Mouse (Mus musculus): ENCODE data around the gene Apbb1. TPM values are rescaled to one million over a fixed set of nuclear protein-coding genes. Genes with fewer than 3 reads are reported as not detected.

The Apbb1 gene
- polyA plus RNA-seq, 1 experiment from 2014 or later: 300 TPM

- peak; percentile 25; the same call in 1 of the 2 replicates for ATAC-seq
- no peak overlapping the region for H3K4me2 ChIP-seq (ENCODE audit: low read length)
- WGBS: 46% methylated on average over 6 of the region's 6 CpGs
- H3K27ac ChIP-seq (ENCODE audit: low read length): no peak overlapping the region
- H3K27me3 ChIP-seq (replicated peaks; ENCODE audit: control insufficient read depth, insufficient read depth, low read length): no peaks in the 10 kb centered on the region
- no peak overlapping the region for H3K9ac ChIP-seq (replicated peaks; ENCODE audit: low read depth, low read length)
- H3K36me3 ChIP-seq (ENCODE audit: control insufficient read depth, insufficient read depth): no peaks in the 10 kb centered on the region
- no peak overlapping the region for H3K4me3 ChIP-seq (replicated peaks; ENCODE audit: low read length)
- no peaks in the 10 kb centered on the region for H3K9me3 ChIP-seq (ENCODE audit: control insufficient read depth, low read length)
- peaks cover 3% of the 10 kb centered on the region; the same call in 1 of the 2 replicates for H3K4me1 ChIP-seq (replicated peaks; ENCODE audit: control insufficient read depth, insufficient read depth, low read length)
Observed at GRCm38 (mm10) chr7:105549035-105549434, 32.4 kb downstream of the Apbb1 start.

GRCm38 (mm10) chr7:105547970-105548369 is 33.5 kb downstream of the Apbb1 start:
- ATAC-seq: no peak
- no peaks in the 10 kb centered on the region for H3K4me1 ChIP-seq (replicated peaks; ENCODE audit: control insufficient read depth, insufficient read depth, low read length)
- no peak overlapping the region for H3K4me3 ChIP-seq (replicated peaks; ENCODE audit: low read length)
- no peaks in the 10 kb centered on the region for H3K36me3 ChIP-seq (ENCODE audit: control insufficient read depth, insufficient read depth)
- H3K9ac ChIP-seq (replicated peaks; ENCODE audit: low read depth, low read length): no peak overlapping the region
- H3K27ac ChIP-seq (ENCODE audit: low read length): no peak overlapping the region
- no peaks in the 10 kb centered on the region for H3K27me3 ChIP-seq (replicated peaks; ENCODE audit: control insufficient read depth, insufficient read depth, low read length)
- H3K9me3 ChIP-seq (ENCODE audit: control insufficient read depth, low read length): no peaks in the 10 kb centered on the region
- no peak overlapping the region for H3K4me2 ChIP-seq (ENCODE audit: low read length)
- 87% methylated on average over 7 of the region's 7 CpGs for WGBS

- Histone ChIP-seq H3K4me3 (replicated peaks; ENCODE audit: low read length) (no peak overlapping the region), H3K4me2 (ENCODE audit: low read length) (no peak overlapping the region), H3K4me1 (replicated peaks; ENCODE audit: control insufficient read depth, insufficient read depth, low read length) (no peaks in the 10 kb centered on the region), H3K36me3 (ENCODE audit: control insufficient read depth, insufficient read depth) (no peaks in the 10 kb centered on the region), H3K9ac (replicated peaks; ENCODE audit: low read depth, low read length) (no peak overlapping the region), H3K9me3 (ENCODE audit: control insufficient read depth, low read length) (no peaks in the 10 kb centered on the region), H3K27me3 (replicated peaks; ENCODE audit: control insufficient read depth, insufficient read depth, low read length) (no peaks in the 10 kb centered on the region), H3K27ac (ENCODE audit: low read length) (no peak overlapping the region)
- 77% methylated on average over 8 of the region's 8 CpGs for WGBS
- no peak for ATAC-seq
Observed at GRCm38 (mm10) chr7:105545986-105546385, 35.5 kb downstream of the Apbb1 start.

- no peaks in the 10 kb centered on the region for H3K9me3 ChIP-seq (ENCODE audit: control insufficient read depth, low read length)
- H3K9ac ChIP-seq (replicated peaks; ENCODE audit: low read depth, low read length): no peak overlapping the region
- H3K4me2 ChIP-seq (ENCODE audit: low read length): no peak overlapping the region
- H3K27me3 ChIP-seq (replicated peaks; ENCODE audit: control insufficient read depth, insufficient read depth, low read length): no peaks in the 10 kb centered on the region
- no peak overlapping the region for H3K4me3 ChIP-seq (replicated peaks; ENCODE audit: low read length)
- H3K27ac ChIP-seq (ENCODE audit: low read length): no peak overlapping the region
- H3K36me3 ChIP-seq (ENCODE audit: control insufficient read depth, insufficient read depth): no peaks in the 10 kb centered on the region
- no peak for ATAC-seq
- H3K4me1 ChIP-seq (replicated peaks; ENCODE audit: control insufficient read depth, insufficient read depth, low read length): no peaks in the 10 kb centered on the region
- 79% methylated on average over 3 of the region's 3 CpGs for WGBS
Observed at GRCm38 (mm10) chr7:105534162-105534561, 47.3 kb downstream of the Apbb1 start.

GRCm38 (mm10) chr7:105528094-105528493 is 53.4 kb downstream of the Apbb1 start:
- 82% methylated on average over 4 of the region's 4 CpGs for WGBS
- no peak overlapping the region for H3K9ac ChIP-seq (replicated peaks; ENCODE audit: low read depth, low read length)
- H3K36me3 ChIP-seq (ENCODE audit: control insufficient read depth, insufficient read depth): no peaks in the 10 kb centered on the region
- ATAC-seq: no peak
- no peaks in the 10 kb centered on the region for H3K4me1 ChIP-seq (replicated peaks; ENCODE audit: control insufficient read depth, insufficient read depth, low read length)
- no peaks in the 10 kb centered on the region for H3K9me3 ChIP-seq (ENCODE audit: control insufficient read depth, low read length)
- no peak overlapping the region for H3K27ac ChIP-seq (ENCODE audit: low read length)
- H3K4me2 ChIP-seq (ENCODE audit: low read length): no peak overlapping the region
- no peaks in the 10 kb centered on the region for H3K27me3 ChIP-seq (replicated peaks; ENCODE audit: control insufficient read depth, insufficient read depth, low read length)
- no peak overlapping the region for H3K4me3 ChIP-seq (replicated peaks; ENCODE audit: low read length)

GRCm38 (mm10) chr7:105527306-105527937 is 54.0 kb downstream of the Apbb1 start:
- Histone ChIP-seq H3K9ac (replicated peaks; ENCODE audit: low read depth, low read length) (no peak overlapping the region), H3K4me2 (ENCODE audit: low read length) (no peak overlapping the region), H3K4me1 (replicated peaks; ENCODE audit: control insufficient read depth, insufficient read depth, low read length) (no peaks in the 10 kb centered on the region), H3K36me3 (ENCODE audit: control insufficient read depth, insufficient read depth) (no peaks in the 10 kb centered on the region), H3K27me3 (replicated peaks; ENCODE audit: control insufficient read depth, insufficient read depth, low read length) (no peaks in the 10 kb centered on the region), H3K4me3 (replicated peaks; ENCODE audit: low read length) (no peak overlapping the region), H3K9me3 (ENCODE audit: control insufficient read depth, low read length) (no peaks in the 10 kb centered on the region), H3K27ac (ENCODE audit: low read length) (no peak overlapping the region)
- 51% methylated on average over 1 of the region's 1 CpGs for WGBS
- peak; percentile 54 for ATAC-seq

- Histone ChIP-seq H3K27me3 (replicated peaks; ENCODE audit: control insufficient read depth, insufficient read depth, low read length) (no peaks in the 10 kb centered on the region), H3K4me1 (replicated peaks; ENCODE audit: control insufficient read depth, insufficient read depth, low read length) (no peaks in the 10 kb centered on the region), H3K4me3 (replicated peaks; ENCODE audit: low read length) (no peak overlapping the region), H3K9ac (replicated peaks; ENCODE audit: low read depth, low read length) (no peak overlapping the region), H3K4me2 (ENCODE audit: low read length) (no peak overlapping the region), H3K27ac (ENCODE audit: low read length) (no peak overlapping the region), H3K36me3 (ENCODE audit: control insufficient read depth, insufficient read depth) (no peaks in the 10 kb centered on the region), H3K9me3 (ENCODE audit: control insufficient read depth, low read length) (no peaks in the 10 kb centered on the region)
- ATAC-seq: no peak
- 82% methylated on average over 2 of the region's 2 CpGs for WGBS
Observed at GRCm38 (mm10) chr7:105524222-105524621, 57.2 kb downstream of the Apbb1 start.

GRCm38 (mm10) chr7:105520201-105520600 is 61.3 kb downstream of the Apbb1 start:
- Histone ChIP-seq H3K4me1 (replicated peaks; ENCODE audit: control insufficient read depth, insufficient read depth, low read length) (no peaks in the 10 kb centered on the region), H3K9me3 (ENCODE audit: control insufficient read depth, low read length) (no peaks in the 10 kb centered on the region), H3K27me3 (replicated peaks; ENCODE audit: control insufficient read depth, insufficient read depth, low read length) (no peaks in the 10 kb centered on the region), H3K4me3 (replicated peaks; ENCODE audit: low read length) (no peak overlapping the region), H3K9ac (replicated peaks; ENCODE audit: low read depth, low read length) (no peak overlapping the region), H3K27ac (ENCODE audit: low read length) (no peak overlapping the region), H3K36me3 (ENCODE audit: control insufficient read depth, insufficient read depth) (no peaks in the 10 kb centered on the region), H3K4me2 (ENCODE audit: low read length) (no peak overlapping the region)
- ATAC-seq: no peak
- WGBS: 38% methylated on average over 6 of the region's 6 CpGs

GRCm38 (mm10) chr7:105519771-105520170 is 61.7 kb downstream of the Apbb1 start:
- no peaks in the 10 kb centered on the region for H3K36me3 ChIP-seq (ENCODE audit: control insufficient read depth, insufficient read depth)
- no peaks in the 10 kb centered on the region for H3K4me1 ChIP-seq (replicated peaks; ENCODE audit: control insufficient read depth, insufficient read depth, low read length)
- WGBS: 75% methylated on average over 2 of the region's 2 CpGs
- no peak overlapping the region for H3K4me2 ChIP-seq (ENCODE audit: low read length)
- H3K9me3 ChIP-seq (ENCODE audit: control insufficient read depth, low read length): no peaks in the 10 kb centered on the region
- H3K4me3 ChIP-seq (replicated peaks; ENCODE audit: low read length): no peak overlapping the region
- H3K9ac ChIP-seq (replicated peaks; ENCODE audit: low read depth, low read length): no peak overlapping the region
- no peak for ATAC-seq
- H3K27ac ChIP-seq (ENCODE audit: low read length): no peak overlapping the region
- no peaks in the 10 kb centered on the region for H3K27me3 ChIP-seq (replicated peaks; ENCODE audit: control insufficient read depth, insufficient read depth, low read length)

- Histone ChIP-seq H3K9me3 (ENCODE audit: control insufficient read depth, low read length) (no peaks in the 10 kb centered on the region), H3K27ac (ENCODE audit: low read length) (no peak overlapping the region), H3K9ac (replicated peaks; ENCODE audit: low read depth, low read length) (no peak overlapping the region), H3K4me2 (ENCODE audit: low read length) (no peak overlapping the region), H3K27me3 (replicated peaks; ENCODE audit: control insufficient read depth, insufficient read depth, low read length) (no peaks in the 10 kb centered on the region), H3K4me3 (replicated peaks; ENCODE audit: low read length) (no peak overlapping the region), H3K4me1 (replicated peaks; ENCODE audit: control insufficient read depth, insufficient read depth, low read length) (no peaks in the 10 kb centered on the region), H3K36me3 (ENCODE audit: control insufficient read depth, insufficient read depth) (no peaks in the 10 kb centered on the region)
- WGBS: 70% methylated on average over 11 of the region's 11 CpGs
- ATAC-seq: no peak
Observed at GRCm38 (mm10) chr7:105519336-105519735, 62.1 kb downstream of the Apbb1 start.
